Mouse (Mus musculus) ES-Bruce4 (cell line): Measurements from ENCODE around the gene Lifr. TPM values are rescaled to one million over a fixed set of nuclear protein-coding genes. Genes with fewer than 3 reads are reported as not detected.

Experiments
- H3K27ac ChIP-seq: 2 replicates; pipeline ENCODE4 v1.5.1; 2012; ENCODE audit warnings: low read length, inconsistent platforms; ENCODE audit not compliant: insufficient read depth
- H3K27me3 ChIP-seq: 2 replicates; pipeline ENCODE4 v1.6.1; 2012; ENCODE audit warnings: mild to moderate bottlenecking, low read length, inconsistent platforms; ENCODE audit not compliant: control insufficient read depth, poor library complexity, insufficient read depth, severe bottlenecking
- H3K36me3 ChIP-seq: 2 replicates; pipeline ENCODE4 v1.6.1; 2012; ENCODE audit warnings: inconsistent platforms, mild to moderate bottlenecking, low read length, moderate library complexity; ENCODE audit not compliant: control insufficient read depth, poor library complexity, insufficient read depth, severe bottlenecking
- H3K4me1 ChIP-seq: one replicate; pipeline ENCODE4 v1.8.1; 2011; ENCODE audit warnings: low read length; ENCODE audit not compliant: control insufficient read depth, insufficient read depth
- H3K4me3 ChIP-seq: 2 replicates; pipeline ENCODE4 v1.5.1; 2011; ENCODE audit warnings: low read depth, mild to moderate bottlenecking, low read length
- H3K9ac ChIP-seq: 2 replicates; pipeline ENCODE4 v1.6.1; 2012; ENCODE audit warnings: low read depth, mild to moderate bottlenecking, inconsistent platforms; ENCODE audit not compliant: poor library complexity, severe bottlenecking
- H3K9me3 ChIP-seq: replicated peaks from 2 replicates; pipeline ENCODE4 v1.6.1; 2012; ENCODE audit warnings: mild to moderate bottlenecking, low read length, inconsistent platforms; ENCODE audit not compliant: control insufficient read depth, poor library complexity, insufficient read depth, severe bottlenecking
- CTCF ChIP-seq: IDR thresholded peaks from one replicate; pipeline ENCODE4 v1.8.1; 2011; ENCODE audit warnings: low read depth, low read length
- EP300 ChIP-seq: IDR thresholded peaks from 2 replicates; pipeline ENCODE4 v1.6.1; 2011; ENCODE audit warnings: low read depth, low read length; ENCODE audit not compliant: insufficient read depth
- POLR2A ChIP-seq: IDR thresholded peaks from one replicate; pipeline ENCODE4 v1.8.1; 2011; ENCODE audit warnings: low read length; ENCODE audit not compliant: insufficient read depth
- polyA plus RNA-seq: library from polyadenylated mRNA; stranded (reverse); fragments of >200 nt; gene quantifications from 2 replicates; pipeline ENCODE4 v1.2.4, GENCODE M21; 2011; ENCODE audit warnings: low read depth; ENCODE audit not compliant: missing spikeins, insufficient read depth, insufficient read length

The Lifr gene
- polyA plus RNA-seq, 1 experiment: 33.8 TPM

DNA sequence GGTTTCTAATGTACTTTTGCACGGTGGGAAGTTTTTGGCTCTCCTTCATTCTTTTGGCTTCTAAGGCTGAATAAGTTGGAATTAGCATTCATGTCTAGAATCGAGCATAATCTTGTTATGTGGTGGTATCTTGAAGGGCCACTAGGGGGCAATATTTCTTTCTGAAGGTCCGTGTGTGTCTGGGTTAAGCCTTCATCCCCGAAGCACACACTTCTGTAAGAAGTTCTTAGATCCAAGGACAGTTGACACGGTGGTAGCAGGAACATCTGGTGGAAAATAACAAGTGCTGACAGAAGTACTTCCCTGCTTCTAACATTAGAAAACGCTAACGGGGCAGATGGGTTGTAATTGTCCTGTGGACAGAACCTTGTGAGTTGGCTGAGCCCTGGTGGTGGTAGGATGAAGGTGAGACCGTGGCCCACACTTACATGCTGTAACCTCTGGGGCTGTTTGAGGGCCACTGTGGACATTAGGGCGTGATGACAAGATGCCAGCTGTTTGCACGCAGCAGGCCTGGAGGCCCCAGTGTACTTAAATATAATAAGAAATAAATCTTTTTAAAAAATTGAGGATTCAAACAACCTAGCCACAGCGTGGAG is 44.1 kb downstream of the Lifr start:
- no peaks in the 10 kb centered on the region for H3K9me3 ChIP-seq
- H3K4me1 ChIP-seq: peaks cover 4% of the 10 kb centered on the region
- no peaks in the 10 kb centered on the region; the same call in 1 of the 2 replicates for H3K36me3 ChIP-seq
- no peak overlapping the region for H3K4me3 ChIP-seq
- H3K9ac ChIP-seq: no peak overlapping the region
- H3K27me3 ChIP-seq: no peaks in the 10 kb centered on the region
- no peak for TF ChIP-seq CTCF
- no peak overlapping the region for H3K27ac ChIP-seq

- Histone ChIP-seq H3K36me3 (no peaks in the 10 kb centered on the region; the same call in 1 of the 2 replicates), H3K9ac (no peak overlapping the region), H3K4me1 (peaks cover 9% of the 10 kb centered on the region), H3K27me3 (no peaks in the 10 kb centered on the region), H3K4me3 (no peak overlapping the region), H3K9me3 (no peaks in the 10 kb centered on the region), H3K27ac (no peak overlapping the region)
- TF ChIP-seq POLR2A (no peak), EP300 (no peak), CTCF (no peak)
These were observed 45.7 kb downstream of the Lifr start for GRCm38 (mm10) chr15:7135982-7136562.

DNA sequence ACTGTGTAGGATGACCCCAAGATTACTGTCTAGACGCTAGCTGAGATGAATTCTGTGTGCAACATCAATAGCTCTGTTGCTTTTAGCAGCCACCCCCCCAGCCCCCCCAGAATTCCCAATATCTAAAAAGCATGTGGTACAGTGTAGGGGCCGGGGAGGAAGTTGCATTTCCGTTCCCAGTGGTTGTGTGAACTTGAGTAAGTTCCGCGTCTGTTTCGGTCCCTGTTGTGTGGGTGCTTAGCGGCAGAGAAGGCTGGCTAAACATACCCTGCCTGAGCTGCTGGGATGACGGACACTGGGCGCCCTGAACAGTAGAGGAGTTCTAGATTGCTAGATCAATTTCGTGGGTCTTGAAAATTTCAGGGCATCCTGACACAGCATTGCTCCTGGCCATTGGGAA is 46.5 kb downstream of the Lifr start:
- Histone ChIP-seq H3K4me1 (peaks cover 13% of the 10 kb centered on the region), H3K4me3 (no peak overlapping the region), H3K9ac (no peak overlapping the region), H3K27me3 (no peaks in the 10 kb centered on the region), H3K9me3 (no peaks in the 10 kb centered on the region), H3K27ac (no peak overlapping the region), H3K36me3 (no peaks in the 10 kb centered on the region; the same call in 1 of the 2 replicates)
- no peak for TF ChIP-seq EP300
- no peak for TF ChIP-seq CTCF
- TF ChIP-seq POLR2A: no peak

DNA sequence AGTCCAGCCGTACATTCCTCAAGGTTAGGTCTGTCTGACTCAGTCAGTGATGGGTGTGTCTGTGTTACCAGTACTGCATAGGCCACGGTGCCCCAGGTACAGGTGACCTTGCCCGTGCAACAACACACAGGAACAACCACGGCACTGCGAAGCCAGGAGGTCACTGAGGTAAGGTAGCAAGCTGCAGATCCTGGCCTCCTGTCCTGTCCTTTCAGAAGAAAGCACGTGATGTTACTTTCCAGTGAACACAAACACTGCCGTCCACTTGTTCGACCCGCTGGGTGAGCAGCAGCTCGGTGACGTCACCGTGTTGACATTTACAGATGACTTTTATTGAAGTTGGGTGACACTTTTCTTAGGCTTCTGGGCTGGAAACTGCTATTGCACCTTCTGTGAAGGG is 47.2 kb downstream of the Lifr start:
- Histone ChIP-seq H3K4me3 (no peak overlapping the region), H3K27ac (no peak overlapping the region)

GRCm38 (mm10) chr15:7138471-7138870 is 48.1 kb downstream of the Lifr start:
- Histone ChIP-seq H3K36me3 (no peaks in the 10 kb centered on the region; the same call in 1 of the 2 replicates), H3K27me3 (no peaks in the 10 kb centered on the region)

More for the DNA sequence above, 47.2 kb downstream of the Lifr start:
- no peak for TF ChIP-seq CTCF
- no peak for TF ChIP-seq POLR2A
- no peak for TF ChIP-seq EP300
- peaks cover 15% of the 10 kb centered on the region for H3K4me1 ChIP-seq
- no peak overlapping the region for H3K9ac ChIP-seq
- no peaks in the 10 kb centered on the region; the same call in 1 of the 2 replicates for H3K36me3 ChIP-seq
- H3K27me3 ChIP-seq: no peaks in the 10 kb centered on the region
- no peaks in the 10 kb centered on the region for H3K9me3 ChIP-seq

GRCm38 (mm10) chr15:7140322-7140721 is 49.9 kb downstream of the Lifr start:
- Histone ChIP-seq H3K36me3 (no peaks in the 10 kb centered on the region; the same call in 1 of the 2 replicates), H3K27ac (no peak overlapping the region), H3K9ac (no peak overlapping the region), H3K4me1 (peaks cover 18% of the 10 kb centered on the region), H3K9me3 (no peaks in the 10 kb centered on the region), H3K27me3 (no peaks in the 10 kb centered on the region), H3K4me3 (no peak overlapping the region)
- TF ChIP-seq EP300 (no peak), CTCF (no peak), POLR2A (no peak)

More at GRCm38 (mm10) chr15:7138471-7138870, 48.1 kb downstream of the Lifr start:
- H3K9ac ChIP-seq: no peak overlapping the region
- H3K4me1 ChIP-seq: peaks cover 16% of the 10 kb centered on the region
- H3K27ac ChIP-seq: no peak overlapping the region
- H3K4me3 ChIP-seq: no peak overlapping the region
- H3K9me3 ChIP-seq: no peaks in the 10 kb centered on the region
- no peak for TF ChIP-seq CTCF
- TF ChIP-seq POLR2A: no peak
- no peak for TF ChIP-seq EP300
